Mouse (Mus musculus) spleen, postnatal 14 days (tissue): ENCODE data around the gene Acaa1b.

ENCODE experiments used
- DNase-seq, 2 experiments: peaks; one replicate each; pipeline ENCODE4 v3.0.0; 2021 to 2022; ENCODE audit warnings: low spot score in 2 of 2

Gene Acaa1b

DNA sequence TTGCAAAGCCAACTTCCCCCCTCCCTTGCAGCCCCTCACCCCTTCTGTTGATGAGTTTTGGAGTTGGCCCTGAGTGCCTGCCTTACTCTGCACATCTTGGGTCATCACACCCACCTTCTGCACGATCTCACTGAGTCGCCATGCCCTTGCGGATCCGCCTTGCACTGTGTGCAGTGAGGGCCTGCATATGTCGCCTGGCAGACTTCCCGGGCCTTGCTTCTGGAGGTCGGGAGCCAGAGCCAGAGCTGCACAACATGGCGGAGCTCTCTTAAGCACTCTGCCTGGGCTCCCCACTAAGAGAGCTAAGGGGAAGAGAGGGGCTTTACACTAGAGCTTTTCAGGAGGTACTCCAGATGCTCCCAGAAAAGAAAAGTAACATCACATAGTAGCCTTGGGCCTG is 12.2 kb downstream of the Acaa1b start:
- no peak for DNase-seq

DNA sequence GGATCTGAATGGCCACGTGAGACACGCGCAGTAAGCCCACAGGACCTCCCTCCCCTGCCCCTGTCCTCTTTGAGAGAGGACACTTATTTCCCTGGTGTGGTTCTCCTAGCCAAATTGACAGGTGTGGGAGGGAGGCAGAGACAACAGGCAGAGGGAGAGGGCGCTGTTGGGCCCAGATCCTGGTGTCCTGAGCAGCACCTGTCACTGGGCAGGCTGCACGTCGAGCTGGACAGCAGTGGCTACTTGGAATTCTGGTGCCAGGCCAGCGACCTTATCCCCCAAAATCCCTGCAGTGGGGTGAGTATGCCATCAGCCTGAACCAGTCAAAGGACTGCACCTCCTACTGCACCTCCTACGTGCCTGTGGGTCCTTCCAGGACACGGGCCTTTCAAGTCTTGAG is 13.5 kb downstream of the Acaa1b start:
- no peak for DNase-seq

DNA sequence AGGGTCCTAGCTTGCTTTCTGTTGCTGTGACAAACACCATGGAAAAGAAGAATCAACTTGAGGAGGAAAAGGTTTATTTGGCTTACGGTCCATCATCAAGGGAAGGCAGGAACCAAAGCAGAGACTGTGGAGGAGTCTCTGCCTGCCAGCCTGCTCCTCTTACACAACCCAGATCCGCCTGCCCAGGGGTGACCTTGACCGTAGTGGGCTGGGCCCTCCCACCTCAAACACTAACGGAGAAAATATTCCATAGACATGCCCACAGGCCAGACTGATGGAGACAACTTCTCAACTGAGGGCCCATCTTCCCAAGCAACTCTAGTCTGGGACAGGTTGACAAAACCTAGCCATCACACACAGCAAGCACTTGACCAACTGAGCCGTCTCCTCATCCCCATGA is 14.8 kb downstream of the Acaa1b start:
- no peak for DNase-seq

DNA sequence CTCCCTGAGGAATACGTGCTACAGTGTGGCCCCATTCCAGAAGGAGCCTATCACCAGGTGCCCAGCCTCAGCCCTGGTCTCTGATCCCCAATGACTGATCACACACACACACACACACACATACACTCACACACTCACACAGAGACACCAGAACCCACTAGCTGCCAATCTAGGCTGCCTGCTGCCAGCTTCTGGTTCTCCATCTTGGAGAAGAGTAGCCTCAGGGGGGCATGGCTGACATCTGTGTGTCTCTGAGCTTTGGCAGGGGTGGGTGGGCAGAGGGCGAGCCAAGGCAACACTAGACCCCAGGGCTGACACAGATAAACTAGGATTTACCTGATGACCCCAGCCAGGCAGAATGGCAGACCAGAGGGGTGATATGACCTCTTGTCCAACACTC is 18.1 kb downstream of the Acaa1b start:
- DNase-seq = no peak

DNA sequence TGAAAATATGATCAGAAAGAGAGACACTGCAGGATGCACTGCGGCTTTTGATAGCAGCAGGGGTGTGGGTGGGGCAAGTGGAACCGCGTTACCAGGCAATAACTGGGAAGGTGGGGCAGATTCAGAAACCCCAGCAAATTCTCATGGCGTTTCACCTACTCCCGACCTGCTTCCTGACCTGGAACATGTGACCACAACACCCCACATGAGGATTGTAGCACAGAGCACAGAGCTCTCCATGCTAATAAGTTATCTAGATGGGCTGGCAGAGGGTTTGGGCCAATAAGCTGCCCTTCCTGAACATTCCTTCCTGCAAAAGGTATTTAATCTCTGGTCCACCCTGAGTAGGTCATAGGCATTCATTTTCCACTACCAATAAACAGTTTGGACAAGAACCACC is 26.2 kb downstream of the Acaa1b start:
- DNase-seq = no peak

DNA sequence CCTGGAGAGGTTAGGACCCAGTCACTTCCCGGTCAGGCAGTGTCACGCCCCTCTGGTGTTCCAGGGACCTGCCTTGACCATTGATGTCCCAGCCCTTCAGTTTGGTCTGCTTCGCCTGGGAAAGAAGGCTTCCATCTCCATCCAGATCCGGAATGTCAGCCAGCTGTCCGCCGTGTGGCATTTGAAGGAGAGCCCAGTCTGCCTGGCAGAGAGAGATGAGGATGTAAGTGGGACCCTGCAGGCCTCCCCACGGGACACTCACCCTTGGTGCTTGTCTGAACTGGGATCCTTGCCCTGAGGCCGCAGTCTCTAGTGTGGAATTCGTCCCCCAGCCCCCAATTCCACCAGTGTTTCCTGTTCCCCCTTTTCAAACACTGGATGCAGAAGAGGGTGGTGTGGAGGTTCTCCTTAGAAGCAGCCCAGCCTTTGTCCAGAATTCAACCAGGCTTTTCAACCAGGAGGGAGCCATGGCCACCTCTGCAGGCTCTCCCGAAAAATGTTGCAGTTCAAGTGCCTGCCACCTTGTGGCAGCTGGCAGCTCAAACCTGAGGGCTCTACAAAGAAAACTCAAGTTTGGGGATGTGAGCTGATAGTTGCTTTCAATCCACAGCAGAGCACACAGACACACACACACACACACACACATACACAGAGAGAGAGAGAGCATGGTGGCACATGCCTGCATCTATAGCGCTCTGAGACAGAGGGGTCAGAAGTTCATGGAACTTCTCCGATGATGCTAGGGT is 28.3 kb downstream of the Acaa1b start:
- DNase-seq = no peak

DNA sequence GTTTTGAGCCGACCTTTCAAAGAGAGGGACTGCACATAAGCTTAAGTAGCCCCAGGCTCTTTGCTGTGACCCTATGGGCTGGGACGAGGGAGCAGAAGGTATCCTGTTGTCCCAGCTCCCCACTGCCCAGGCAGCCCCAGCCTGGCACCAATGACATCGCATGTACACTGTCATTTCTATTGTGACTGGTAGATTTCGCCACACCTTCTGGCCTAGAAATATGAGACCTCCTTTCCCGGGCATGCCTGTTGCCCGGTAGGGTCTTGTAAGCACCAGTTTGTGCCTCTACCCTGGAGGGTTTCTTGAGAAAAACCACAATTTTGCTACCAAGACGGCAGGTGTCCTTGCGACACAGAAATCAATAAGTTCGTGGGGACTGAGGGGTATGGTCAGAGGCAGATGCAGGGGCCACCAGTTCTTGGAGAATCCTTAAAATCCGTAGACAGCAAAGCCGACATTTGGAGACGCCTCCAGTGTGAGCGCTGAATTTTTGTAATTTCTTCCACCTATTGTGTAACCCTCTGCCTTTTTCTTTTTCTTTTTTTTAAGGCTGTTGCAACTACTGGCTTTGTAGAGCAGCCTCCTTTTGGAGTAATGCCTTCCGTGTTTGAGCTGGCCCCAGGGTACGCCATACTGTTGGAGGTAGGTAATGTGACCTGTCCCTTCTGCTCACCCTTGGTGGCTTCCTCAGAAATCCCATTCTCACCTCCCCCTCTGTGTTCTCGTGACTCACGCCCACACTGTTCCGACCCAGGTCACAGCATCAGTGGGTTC is 34.1 kb downstream of the Acaa1b start:
- DNase-seq = no peak

DNA sequence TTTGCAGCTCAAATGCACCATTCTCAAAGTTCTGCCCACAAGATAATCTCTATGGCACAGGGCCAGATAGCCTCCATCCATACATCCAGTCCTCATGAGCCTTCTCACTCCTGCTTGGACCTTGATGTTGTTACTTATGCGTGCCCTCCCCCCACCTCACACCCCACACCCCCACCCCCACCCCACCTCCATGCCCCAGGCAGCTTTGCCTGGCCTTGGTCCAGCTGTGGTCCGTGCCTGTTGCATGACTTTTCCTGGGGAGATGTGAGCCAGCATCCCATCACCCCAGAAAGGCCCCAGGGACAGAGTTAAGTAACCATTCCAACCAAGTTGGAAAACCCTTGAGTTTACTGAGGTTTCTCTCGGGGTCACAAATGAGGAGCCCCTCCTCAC is 36.7 kb downstream of the Acaa1b start:
- no peak for DNase-seq

DNA sequence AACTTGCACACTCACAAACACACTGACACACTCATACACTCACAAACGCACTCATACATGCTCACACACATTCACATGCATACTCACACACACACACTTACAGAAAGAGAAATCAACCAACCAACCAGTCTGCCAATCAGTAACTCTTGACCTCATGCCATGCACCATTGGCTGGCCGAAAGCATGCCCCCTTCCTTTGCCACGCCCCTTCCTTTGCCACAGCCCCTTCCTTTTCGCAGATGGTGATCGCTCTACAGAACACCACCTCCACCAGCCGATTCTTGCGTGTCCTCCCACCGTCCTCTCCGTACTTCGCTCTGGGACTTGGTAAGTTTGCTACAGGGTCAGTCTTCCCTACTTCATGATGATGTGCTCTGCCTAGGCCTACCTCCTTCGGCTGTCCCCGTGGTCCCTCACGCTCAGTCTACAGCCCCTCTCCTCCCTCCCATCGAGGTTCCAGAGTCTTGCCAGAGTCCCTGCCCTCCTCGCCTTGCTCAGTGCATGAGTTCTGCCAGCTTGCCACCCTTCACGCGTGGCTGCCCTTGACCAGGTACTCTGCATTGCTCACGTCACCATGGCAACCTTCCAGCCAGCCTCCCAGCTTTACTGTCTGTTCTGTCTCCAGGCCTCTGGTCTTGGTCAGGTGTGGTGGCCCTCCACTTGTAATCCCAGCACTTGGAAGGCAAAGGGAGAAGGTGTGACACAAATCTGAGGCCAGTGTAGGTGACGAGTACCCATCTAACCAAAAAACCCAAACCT is 37.3 kb downstream of the Acaa1b start:
- DNase-seq = no peak

DNA sequence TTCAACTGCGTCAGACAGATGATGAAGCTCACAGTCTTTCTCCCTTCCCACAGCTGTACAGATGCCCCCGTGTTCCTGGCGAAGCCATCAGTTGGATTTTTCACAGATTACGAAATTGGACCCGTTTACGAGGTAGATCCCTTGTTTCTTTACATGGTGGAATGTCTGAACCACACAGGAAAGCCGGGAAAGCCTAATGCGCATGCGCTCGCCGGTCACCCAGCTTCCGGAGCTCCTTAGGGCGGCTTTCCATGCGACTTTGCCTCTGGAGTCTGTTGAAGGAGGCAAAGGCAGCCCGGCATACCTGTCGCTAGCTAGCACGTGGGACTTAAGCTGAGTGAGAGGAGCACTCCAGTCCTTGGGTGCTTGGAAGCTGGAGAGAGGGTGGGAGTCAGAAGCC is 42.0 kb downstream of the Acaa1b start:
- DNase-seq = no peak

DNA sequence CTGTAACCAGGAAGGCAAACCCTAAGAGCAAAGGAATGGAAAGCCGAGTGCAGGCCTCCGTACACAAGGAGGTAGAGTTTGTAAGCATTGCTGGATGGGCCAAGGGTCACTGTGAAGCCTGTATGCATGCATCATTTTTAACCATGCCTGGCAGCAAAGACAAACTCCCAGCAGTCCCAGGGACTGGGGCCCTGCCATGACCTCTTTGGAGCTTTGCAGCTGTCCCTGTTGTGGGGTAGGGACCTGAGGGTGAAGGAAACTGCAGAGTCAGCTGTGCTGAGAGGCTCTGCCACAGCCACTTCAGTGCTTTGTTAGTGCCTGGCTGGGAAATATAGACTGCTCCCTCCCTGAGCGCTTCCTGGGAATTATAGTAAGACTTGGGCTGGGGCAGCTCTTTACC is 46.3 kb downstream of the Acaa1b start:
- no peak for DNase-seq

DNA sequence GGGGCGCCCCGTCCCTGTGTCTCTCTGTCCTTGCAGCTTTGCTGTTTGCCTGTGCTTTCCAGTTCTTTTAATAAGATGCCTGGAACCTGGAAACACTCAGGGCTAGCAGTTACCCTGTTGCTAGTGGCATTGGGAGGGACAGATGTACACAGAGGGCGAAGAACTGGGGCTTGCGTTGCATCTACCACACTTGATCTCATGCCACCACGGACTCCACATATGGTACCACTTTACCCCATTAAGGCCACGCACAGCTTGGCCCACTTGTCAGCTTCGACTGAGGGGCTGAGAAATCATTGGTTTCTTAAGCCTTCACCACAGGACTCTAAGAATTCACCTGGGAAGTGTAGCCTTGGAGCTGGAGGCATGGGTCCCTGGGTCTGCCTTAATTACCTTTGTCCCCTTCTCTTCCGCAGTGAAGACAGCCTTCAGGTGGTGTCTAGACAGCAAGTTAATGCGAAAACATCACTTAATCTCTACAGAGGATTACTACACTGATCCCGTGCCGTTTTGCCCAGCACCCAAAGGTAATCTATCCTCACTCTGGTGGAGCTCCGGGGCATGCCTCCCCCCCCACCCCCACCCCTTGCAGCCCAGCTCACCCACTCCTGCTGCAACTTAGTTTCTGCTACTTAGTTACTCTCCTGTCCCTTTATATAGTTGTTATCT is 47.1 kb downstream of the Acaa1b start:
- DNase-seq = no peak

DNA sequence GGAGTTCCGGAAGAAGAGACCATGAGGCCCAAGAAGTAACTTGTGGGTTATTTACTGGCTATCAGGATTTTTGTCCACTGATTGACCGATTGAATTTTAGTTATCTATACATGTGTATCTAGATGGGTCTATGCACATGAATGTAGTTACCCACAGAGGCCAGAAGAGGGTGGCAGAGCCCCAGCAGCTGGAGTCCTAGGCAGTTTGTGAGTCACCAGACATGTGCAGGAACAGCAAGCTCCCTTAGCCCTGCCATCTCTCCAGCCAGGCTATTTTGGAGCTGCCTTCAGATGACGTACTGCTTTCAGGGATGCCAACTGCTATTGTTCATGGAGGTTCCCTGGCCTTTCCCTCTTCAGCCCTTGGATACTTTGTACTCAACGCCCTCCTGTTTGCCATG is 49.3 kb downstream of the Acaa1b start:
- no peak for DNase-seq

DNA sequence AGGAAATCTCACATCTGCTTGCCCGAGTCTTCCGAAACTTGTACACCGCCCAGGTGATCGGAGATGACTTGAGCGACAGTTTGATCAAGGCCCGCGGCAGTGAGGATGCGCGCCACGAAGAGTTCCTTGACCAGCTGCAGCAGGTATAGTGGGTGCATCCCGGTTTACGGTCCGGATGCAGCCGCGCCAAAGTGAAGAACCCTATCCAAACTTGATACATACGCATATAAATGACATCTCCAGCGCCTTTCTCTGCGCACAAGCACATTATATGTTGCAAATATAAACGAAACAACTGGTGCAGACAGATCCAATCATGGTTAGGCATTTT is 54.1 kb downstream of the Acaa1b start:
- DNase-seq = no peak

DNA sequence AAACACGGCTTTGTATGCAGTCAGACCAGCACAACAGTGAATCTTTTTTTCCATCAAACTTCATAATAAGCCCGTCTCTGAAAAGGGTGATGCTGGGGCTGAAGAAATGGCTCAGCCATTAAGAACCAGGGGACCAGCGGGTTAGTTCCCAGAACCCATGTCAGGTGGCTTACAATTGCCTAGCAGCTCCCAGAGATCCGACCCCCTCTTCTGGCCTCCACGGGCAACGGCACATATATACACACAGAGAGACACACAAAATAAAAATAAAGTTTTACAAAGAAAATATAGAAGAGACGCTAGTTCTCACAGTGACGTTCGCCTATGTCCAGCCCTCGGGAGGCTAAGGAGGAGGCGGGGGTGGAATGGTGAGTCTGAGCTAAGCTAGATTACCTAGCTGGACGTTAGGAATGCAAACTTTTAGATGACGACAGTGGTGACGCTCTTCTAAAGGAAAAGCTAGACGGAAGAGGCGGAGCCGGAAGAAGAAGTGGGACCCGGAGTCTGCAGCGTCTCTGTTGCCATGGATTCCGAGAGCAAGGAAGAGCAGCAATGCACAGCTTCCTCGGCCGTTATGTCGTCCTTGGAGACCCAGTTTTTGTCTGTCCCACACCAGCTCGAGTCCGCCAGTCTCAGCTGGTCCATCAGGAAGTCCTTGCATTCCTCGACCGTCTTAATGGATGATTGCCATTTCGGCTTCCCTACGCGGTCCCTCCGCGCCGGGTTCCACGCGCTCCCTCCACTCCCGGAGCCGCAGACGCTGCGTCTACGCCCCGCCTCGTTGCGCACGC is 54.7 kb downstream of the Acaa1b start, which contains the start of gene Dlec1:
Gene Dlec1 (plus strand): TSS at position 487 of the 791 bp plus-strand sequence.
- DNase-seq = peak in 1 of 2 experiments; percentile 34

DNA sequence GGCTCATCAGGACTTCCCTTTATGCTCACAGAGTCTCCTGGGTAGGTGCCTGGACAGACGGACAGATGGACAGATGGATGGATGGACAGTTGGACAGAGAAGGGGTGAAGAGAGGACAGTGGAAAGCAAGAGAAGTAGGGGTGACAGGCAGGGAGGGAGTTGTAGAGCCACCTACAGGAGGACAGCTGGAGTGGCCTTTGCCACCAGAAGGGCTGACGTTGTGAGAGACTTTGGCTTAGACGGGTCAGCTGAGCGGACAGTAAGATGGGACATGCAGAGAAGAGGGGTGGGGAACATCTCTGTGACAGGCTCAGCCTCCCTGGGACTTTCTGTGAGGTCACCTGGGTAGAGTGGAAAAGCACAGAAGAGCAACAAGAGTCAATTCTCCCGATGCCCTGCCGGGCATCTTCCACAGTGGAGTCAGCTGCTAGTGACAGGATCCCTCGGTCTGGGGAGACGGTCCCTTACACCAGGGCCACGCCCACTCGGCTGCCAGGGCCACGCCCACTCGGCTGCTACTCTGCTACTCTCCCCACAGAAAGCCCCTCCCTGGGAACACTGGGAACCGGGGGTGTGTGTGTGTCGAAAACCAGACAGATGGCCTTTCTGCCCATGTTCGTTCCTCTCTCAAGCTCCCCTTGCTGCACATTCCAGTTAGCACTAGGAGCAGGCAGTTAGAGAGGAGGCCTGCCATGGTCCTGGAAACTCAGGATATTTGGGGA is 56.6 kb downstream of the Acaa1b start:
- no peak for DNase-seq
